Mouse (Mus musculus) forebrain, postnatal 0 days (tissue): ENCODE measurements around the gene Xpr1. TPM values are rescaled to one million over a fixed set of nuclear protein-coding genes. Genes with fewer than 3 reads are reported as not detected.

Experiments used
- ATAC-seq: fragments of 200-750 bp; cut with Nextera tagmentation; 2 replicates; pipeline ENCODE4 v1.8.0; 2017; ENCODE audit warnings: mild to moderate bottlenecking, moderate library complexity
- DNase-seq: peaks from one replicate; pipeline ENCODE4 v3.0.0-alpha.2; 2015
- H3K27ac ChIP-seq: fragments of 300-500 bp; sonication (generic); 2 replicates; pipeline ENCODE4 v1.5.1; 2014; ENCODE audit warnings: low read depth, mild to moderate bottlenecking, antibody characterized with exemption, low read length, moderate library complexity, mixed read lengths
- H3K27me3 ChIP-seq: fragments of 300-500 bp; sonication (generic); 2 replicates; pipeline ENCODE4 v1.6.1; 2014; ENCODE audit warnings: mild to moderate bottlenecking, low read length, mixed read lengths; ENCODE audit not compliant: insufficient read depth
- H3K36me3 ChIP-seq: fragments of 300-500 bp; sonication (generic); 2 replicates; pipeline ENCODE4 v1.6.1; 2014; ENCODE audit warnings: mild to moderate bottlenecking, moderate library complexity; ENCODE audit not compliant: insufficient read depth
- H3K4me1 ChIP-seq: fragments of 300-500 bp; sonication (generic); 2 replicates; pipeline ENCODE4 v1.6.1; 2014; ENCODE audit warnings: antibody characterized with exemption; ENCODE audit not compliant: insufficient read depth
- H3K4me2 ChIP-seq: fragments of 300-500 bp; sonication (generic); 2 replicates; pipeline ENCODE4 v1.6.1; 2014; ENCODE audit warnings: low read depth, mild to moderate bottlenecking, moderate library complexity
- H3K4me3 ChIP-seq: fragments of 300-500 bp; sonication (generic); 2 replicates; pipeline ENCODE4 v1.5.1; 2014; ENCODE audit warnings: low read depth, low read length, mixed read lengths
- H3K9ac ChIP-seq: fragments of 300-500 bp; sonication (generic); 2 replicates; pipeline ENCODE4 v1.6.1; 2014; ENCODE audit warnings: mild to moderate bottlenecking
- H3K9me3 ChIP-seq: fragments of 300-500 bp; sonication (generic); 2 replicates; pipeline ENCODE4 v1.6.1; 2016; ENCODE audit warnings: low read length
- CTCF ChIP-seq: sonication (generic); IDR thresholded peaks from 2 replicates; pipeline ENCODE4 v1.5.1; 2016; ENCODE audit warnings: antibody characterized with exemption, control low read depth, low read depth
- WGBS: fragments of 180-500 bp; shearing (Covaris S2); extraction: QIAGEN DNeasy Blood & Tissue Kit; methylation state at CpG from one replicate; pipeline ENCODE4 v1.1.7; 2014; 5-methylcytosine and 5-hydroxymethylcytosine counted together
- polyA plus RNA-seq: library from polyadenylated mRNA; unstranded; fragments of >200 nt; fragmentation: Nextera tagmentation; extraction: Ambion mirVana; gene quantifications from 2 replicates; pipeline ENCODE4 v1.2.1, GENCODE M21; 2015
- total RNA-seq: library from RNA; depleted of rRNA; stranded (reverse); fragments of >200 nt; gene quantifications from 2 replicates; pipeline ENCODE4 v1.2.3, GENCODE M21; 2014

Gene Xpr1
- total and polyA plus RNA-seq, 2 experiments from 2014 or later, result 45.3 to 256 TPM

DNA sequence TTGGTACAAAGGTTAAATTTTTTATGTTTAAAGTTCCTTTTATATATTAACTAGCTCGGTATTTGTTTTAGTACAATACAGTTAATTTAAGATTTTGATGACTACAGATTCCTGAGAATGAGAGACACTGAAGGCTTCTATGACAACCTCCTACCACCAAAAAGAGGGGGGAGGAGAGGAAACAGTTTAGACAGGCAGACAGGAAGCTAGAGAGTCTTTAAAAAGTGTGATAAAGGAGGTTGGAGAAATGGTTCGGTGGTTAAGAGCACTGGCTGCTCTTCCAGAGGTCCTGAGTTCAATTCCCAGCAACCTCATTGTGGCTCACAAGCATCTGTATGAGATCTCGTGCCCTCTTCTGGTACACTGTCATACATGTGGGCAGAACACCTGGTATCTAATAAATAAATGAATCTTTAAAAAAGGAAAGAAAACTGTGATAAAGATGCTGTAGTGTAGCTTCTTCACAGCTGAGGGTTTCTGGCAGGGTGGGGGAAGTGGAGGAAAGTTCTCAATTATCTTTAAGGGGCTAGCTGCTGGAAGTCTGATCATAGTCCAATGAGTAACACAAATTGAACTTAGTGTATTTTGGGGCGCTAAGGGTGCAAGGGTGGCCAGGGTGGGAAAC lies 55.6 kb downstream of the Xpr1 start:
- no peak for TF ChIP-seq CTCF
- no peak for DNase-seq

DNA sequence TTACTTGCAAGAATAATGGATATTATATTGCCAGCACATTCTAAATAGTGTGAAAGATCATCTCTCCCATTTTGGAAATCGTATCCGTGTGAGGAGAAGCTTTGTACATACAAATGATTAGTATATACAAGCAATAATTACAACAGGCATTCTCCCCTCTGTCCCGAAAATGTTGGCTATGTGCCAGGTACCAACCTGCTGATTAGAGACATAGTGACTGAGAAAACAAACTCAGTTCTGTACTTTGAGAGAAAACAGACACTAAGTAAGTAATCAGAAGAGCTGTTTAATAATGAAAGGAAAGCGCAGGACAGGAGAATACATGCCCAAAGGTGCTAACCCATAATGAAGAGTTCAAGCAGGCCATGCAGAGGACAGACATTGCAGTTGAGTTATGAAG lies 64.1 kb downstream of the Xpr1 start:
- Histone ChIP-seq H3K27ac (no peak overlapping the region), H3K36me3 (no peaks in the 10 kb centered on the region), H3K27me3 (no peaks in the 10 kb centered on the region), H3K9ac (no peak overlapping the region), H3K4me1 (peaks cover 10% of the 10 kb centered on the region; the same call in 1 of the 2 replicates), H3K4me3 (no peak overlapping the region), H3K9me3 (no peaks in the 10 kb centered on the region), H3K4me2 (no peak overlapping the region)
- DNase-seq (no peak), ATAC-seq (no peak)
- WGBS, result 45% methylated on average over 4 of the region's 4 CpGs
- TF ChIP-seq CTCF, result no peak

More for the DNA sequence above, 55.6 kb downstream of the Xpr1 start:
- Histone ChIP-seq H3K4me1 (no peaks in the 10 kb centered on the region), H3K4me2 (no peak overlapping the region), H3K27ac (no peak overlapping the region), H3K36me3 (no peaks in the 10 kb centered on the region), H3K9ac (no peak overlapping the region), H3K27me3 (no peaks in the 10 kb centered on the region), H3K9me3 (no peaks in the 10 kb centered on the region), H3K4me3 (no peak overlapping the region)
- WGBS, result 82% methylated on average over 4 of the region's 4 CpGs
- no peak for ATAC-seq

DNA sequence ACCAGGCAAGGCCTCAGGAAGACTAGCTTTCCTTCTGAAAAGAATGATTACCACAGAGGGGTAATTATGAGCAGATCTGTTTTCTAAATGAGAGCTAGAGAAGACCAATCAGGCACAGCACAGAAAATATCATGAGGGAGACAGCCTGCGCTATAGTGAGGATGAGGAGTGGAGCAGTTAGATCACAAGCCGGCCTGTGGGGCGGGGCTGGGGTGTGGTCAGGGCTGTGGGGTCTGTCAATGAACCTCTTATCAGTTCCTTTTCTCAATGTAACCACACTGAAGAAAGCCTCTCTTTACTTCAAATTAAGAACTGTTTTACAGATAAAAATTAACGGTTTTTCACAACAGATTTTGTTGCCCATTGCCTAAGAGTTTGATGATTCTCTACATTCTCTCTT lies 65.7 kb downstream of the Xpr1 start:
- no peak overlapping the region for H3K4me2 ChIP-seq
- H3K4me1 ChIP-seq, result peaks cover 10% of the 10 kb centered on the region; the same call in 1 of the 2 replicates
- ATAC-seq (no peak), DNase-seq (no peak)
- no peaks in the 10 kb centered on the region for H3K36me3 ChIP-seq
- H3K27me3 ChIP-seq, result no peaks in the 10 kb centered on the region
- H3K9ac ChIP-seq, result no peak overlapping the region
- no peak overlapping the region for H3K4me3 ChIP-seq
- no peaks in the 10 kb centered on the region for H3K9me3 ChIP-seq
- WGBS, result 86% methylated on average over 4 of the region's 4 CpGs
- TF ChIP-seq CTCF, result no peak
- peak overlapping the region; percentile 16; the same call in 1 of the 2 replicates for H3K27ac ChIP-seq

DNA sequence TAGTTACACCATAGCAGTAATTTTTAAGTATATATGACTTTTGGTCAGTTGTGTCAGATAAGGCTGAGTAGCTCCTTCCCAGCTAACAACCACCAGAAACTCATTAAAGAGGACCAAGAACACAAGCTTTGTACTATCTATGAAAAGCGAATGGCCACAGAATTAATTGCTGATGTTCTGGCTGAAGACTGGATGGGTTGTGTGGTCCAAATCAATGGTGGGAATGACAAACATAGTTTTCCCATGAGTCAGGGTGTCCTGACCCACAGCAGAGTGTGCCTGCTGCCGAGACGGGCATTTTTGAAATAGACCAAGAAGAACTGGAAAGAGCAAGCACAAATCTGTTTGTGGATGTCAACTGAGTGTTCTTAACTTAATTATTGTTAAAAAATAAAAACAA lies 68.7 kb downstream of the Xpr1 start:
- Histone ChIP-seq H3K36me3 (no peaks in the 10 kb centered on the region), H3K4me2 (no peak overlapping the region), H3K27ac (no peak overlapping the region), H3K9me3 (no peaks in the 10 kb centered on the region), H3K4me3 (no peak overlapping the region), H3K9ac (no peak overlapping the region), H3K4me1 (peaks cover 7% of the 10 kb centered on the region; the same call in 1 of the 2 replicates), H3K27me3 (no peaks in the 10 kb centered on the region)
- no peak for DNase-seq
- WGBS, result 58% methylated on average over 3 of the region's 3 CpGs
- TF ChIP-seq CTCF, result no peak
- no peak for ATAC-seq

DNA sequence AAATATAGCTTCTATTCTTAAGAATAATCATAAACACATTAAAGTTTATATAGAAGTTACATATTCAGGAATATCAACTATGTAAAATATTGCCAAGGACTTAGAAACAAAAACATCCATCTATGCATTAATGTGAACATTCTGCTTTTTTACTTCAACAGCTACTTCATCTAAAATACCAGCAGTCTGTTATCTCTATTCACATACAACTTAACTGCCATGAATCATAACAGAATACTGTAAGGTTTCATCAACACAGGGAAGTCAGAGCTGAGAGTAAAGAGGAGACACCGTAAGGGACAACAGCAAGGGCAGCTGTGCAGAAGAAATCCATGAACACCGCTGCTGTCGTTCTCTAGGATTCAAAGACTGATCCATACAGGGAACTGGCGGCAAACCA lies 69.9 kb downstream of the Xpr1 start:
- H3K9me3 ChIP-seq, result no peaks in the 10 kb centered on the region
- TF ChIP-seq CTCF, result no peak
- H3K36me3 ChIP-seq, result no peaks in the 10 kb centered on the region
- H3K9ac ChIP-seq, result no peak overlapping the region
- no peak overlapping the region for H3K4me3 ChIP-seq
- H3K4me2 ChIP-seq, result no peak overlapping the region
- H3K27me3 ChIP-seq, result no peaks in the 10 kb centered on the region
- WGBS, result 58% methylated on average over 4 of the region's 4 CpGs
- H3K4me1 ChIP-seq, result peaks cover 5% of the 10 kb centered on the region; the same call in 1 of the 2 replicates
- no peak for DNase-seq
- H3K27ac ChIP-seq, result no peak overlapping the region
- no peak for ATAC-seq

DNA sequence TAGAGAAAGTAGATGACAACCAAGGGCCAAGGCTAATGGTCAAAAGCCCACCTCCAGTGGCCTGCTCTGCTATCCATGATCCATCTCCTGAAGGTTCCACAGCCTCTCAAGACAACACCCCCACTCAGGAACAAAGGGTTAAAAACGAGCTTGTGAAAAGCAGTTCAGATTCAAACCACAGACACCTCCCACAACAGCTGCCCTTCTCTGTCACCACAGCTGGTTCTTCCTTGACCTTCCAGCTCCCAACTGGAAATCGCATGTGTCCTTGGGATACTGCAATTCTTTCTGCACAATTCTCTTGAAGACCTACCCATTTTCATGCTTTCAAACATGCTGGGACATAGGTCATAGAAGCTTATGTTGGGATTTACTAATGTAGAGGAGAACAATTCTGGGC lies 73.2 kb downstream of the Xpr1 start:
- WGBS, result 93% methylated on average over 2 of the region's 2 CpGs
- Histone ChIP-seq H3K4me3 (no peak overlapping the region), H3K9me3 (no peaks in the 10 kb centered on the region), H3K27me3 (no peaks in the 10 kb centered on the region), H3K4me2 (no peak overlapping the region), H3K27ac (no peak overlapping the region), H3K9ac (no peak overlapping the region), H3K36me3 (no peaks in the 10 kb centered on the region), H3K4me1 (no peaks in the 10 kb centered on the region)
- ATAC-seq (no peak), DNase-seq (no peak)
- no peak for TF ChIP-seq CTCF

DNA sequence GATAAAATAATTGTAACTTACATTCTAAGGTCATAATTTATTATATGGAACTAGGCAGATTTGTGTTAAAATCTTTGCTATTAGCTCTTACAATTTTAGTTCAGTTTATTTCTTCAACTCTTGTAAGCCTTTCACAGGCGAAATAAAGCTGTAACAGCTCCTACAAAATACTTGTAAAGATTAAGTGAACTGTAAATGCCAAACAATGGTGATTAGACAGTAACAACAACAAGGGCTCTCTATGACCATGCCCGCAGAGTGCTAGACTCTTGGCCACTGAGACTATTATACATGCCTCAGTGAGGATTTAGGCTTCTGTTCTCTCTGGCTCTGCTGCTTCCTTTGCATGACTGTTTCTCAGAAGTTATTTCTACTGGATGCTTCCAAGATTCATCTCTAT lies 77.6 kb downstream of the Xpr1 start:
- H3K9me3 ChIP-seq, result no peaks in the 10 kb centered on the region
- H3K27ac ChIP-seq, result no peak overlapping the region
- DNase-seq, result no peak
- no peaks in the 10 kb centered on the region for H3K4me1 ChIP-seq
- H3K4me2 ChIP-seq, result no peak overlapping the region
- no peak overlapping the region for H3K9ac ChIP-seq
- no peak overlapping the region for H3K4me3 ChIP-seq
- no peaks in the 10 kb centered on the region for H3K27me3 ChIP-seq
- no peak for ATAC-seq
- TF ChIP-seq CTCF, result no peak
- WGBS, result 20% methylated on average over 2 of the region's 2 CpGs
- no peaks in the 10 kb centered on the region for H3K36me3 ChIP-seq

DNA sequence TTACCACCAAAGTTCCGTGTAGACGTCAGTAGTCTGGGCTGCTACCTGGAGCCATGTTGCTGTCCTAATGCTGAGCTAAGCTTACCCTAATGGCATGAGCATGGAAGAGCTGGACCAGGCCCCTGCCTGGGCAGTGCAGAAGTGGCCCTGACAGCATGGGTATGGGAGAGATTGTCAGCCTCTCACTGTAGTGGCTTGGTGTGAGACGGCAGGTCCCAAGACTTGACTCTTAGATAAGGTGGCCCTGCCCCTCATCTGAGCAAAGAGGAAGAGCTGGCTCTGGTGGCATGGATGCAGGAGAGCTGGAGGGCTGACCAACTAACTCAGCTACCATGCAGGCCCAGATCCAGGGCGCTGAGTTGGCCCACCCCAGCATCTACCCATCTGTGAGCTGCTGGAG lies 79.9 kb downstream of the Xpr1 start:
- 96% methylated on average over 4 of the region's 4 CpGs for WGBS
- no peaks in the 10 kb centered on the region for H3K9me3 ChIP-seq
- no peak for ATAC-seq

More for the DNA sequence above, 79.9 kb downstream of the Xpr1 start:
- Histone ChIP-seq H3K9ac (no peak overlapping the region), H3K4me3 (no peak overlapping the region), H3K27me3 (no peaks in the 10 kb centered on the region), H3K4me1 (no peaks in the 10 kb centered on the region), H3K4me2 (no peak overlapping the region), H3K27ac (no peak overlapping the region), H3K36me3 (no peaks in the 10 kb centered on the region)
- no peak for TF ChIP-seq CTCF
- no peak for DNase-seq
